Mouse (Mus musculus) heart, postnatal 0 days (tissue): ENCODE data around the gene Rab36.

Source experiments
- CTCF ChIP-seq: IDR thresholded peaks from 2 replicates; pipeline ENCODE4 v1.5.1; 2016; ENCODE audit warnings: antibody characterized with exemption, control low read depth, low read depth
- EP300 ChIP-seq: IDR thresholded peaks from 2 replicates; pipeline ENCODE4 v1.6.1; 2016; ENCODE audit warnings: antibody characterized with exemption, low read depth

- no peak for TF ChIP-seq CTCF
- TF ChIP-seq EP300: no peak
Measured at GRCm38 (mm10) chr10:74990584-74991322, 46.1 kb upstream of the Rab36 start.
